Mouse (Mus musculus) CH12.LX (cell line): Measurements from ENCODE around the gene Gmfg. TPM values are rescaled to one million over a fixed set of nuclear protein-coding genes. Genes with fewer than 3 reads are reported as not detected.

ENCODE experiments used
- DNase-seq: peaks from one replicate; pipeline ENCODE4 v3.0.0-alpha.2; 2013; ENCODE audit errors: extremely low read depth
- H3K27ac ChIP-seq: 2 replicates; pipeline ENCODE4 v1.5.1; 2012; ENCODE audit warnings: low read depth, mild to moderate bottlenecking, control low read depth, moderate library complexity; ENCODE audit not compliant: insufficient read depth
- H3K27me3 ChIP-seq: replicated peaks from 2 replicates; pipeline ENCODE3; 2012; ENCODE audit warnings: inconsistent platforms
- H3K36me3 ChIP-seq, 2 experiments: replicated peaks in 1 of 2; 2 replicates each; pipeline versions ENCODE3 to v1.6.1; 2012; ENCODE audit warnings: inconsistent platforms in 1 of 2, low read length in 1 of 2, mild to moderate bottlenecking in 1 of 2, mixed read lengths in 1 of 2, moderate library complexity in 1 of 2; ENCODE audit not compliant: control insufficient read depth in 1 of 2, insufficient read depth in 1 of 2
- H3K4me1 ChIP-seq, 2 experiments: 2 replicates each; pipeline ENCODE4 v1.6.1; 2012; ENCODE audit warnings: inconsistent platforms in 1 of 2, moderate library complexity in 1 of 2; ENCODE audit not compliant: insufficient read depth in 2 of 2, control insufficient read depth in 1 of 2
- H3K4me2 ChIP-seq: 2 replicates; pipeline ENCODE4 v1.6.1; 2012; ENCODE audit warnings: low read depth, mild to moderate bottlenecking, control low read depth; ENCODE audit not compliant: poor library complexity, insufficient read depth, severe bottlenecking
- H3K4me3 ChIP-seq, 3 experiments: fragments of 150-350 bp in 1 of 3; sonication (generic) in 1 of 3; replicated peaks in 1 of 3; 2 replicates each; pipeline versions ENCODE3 to v1.5.1; 2011 to 2012; ENCODE audit warnings: low read depth in 2 of 3, low read length in 2 of 3, mild to moderate bottlenecking in 2 of 3, moderate library complexity in 2 of 3, control low read depth in 1 of 3, improper control_type of control experiment in 1 of 3, inconsistent platforms in 1 of 3, mixed read lengths in 1 of 3; ENCODE audit not compliant: poor library complexity in 1 of 3
- H3K79me2 ChIP-seq: replicated peaks from 2 replicates; pipeline ENCODE4 v1.6.1; 2012; ENCODE audit warnings: mild to moderate bottlenecking, moderate library complexity; ENCODE audit not compliant: control insufficient read depth, poor library complexity, insufficient read depth, severe bottlenecking; ENCODE audit errors: extremely low read depth
- H3K9ac ChIP-seq: 2 replicates; pipeline ENCODE4 v1.6.1; 2012; ENCODE audit warnings: low read depth, mild to moderate bottlenecking, control low read depth, moderate library complexity; ENCODE audit not compliant: insufficient read depth
- H3K9me3 ChIP-seq: replicated peaks from 2 replicates; pipeline ENCODE3; 2012; ENCODE audit warnings: low read length, inconsistent platforms, mixed read lengths
- BHLHE40 ChIP-seq: IDR thresholded peaks from 2 replicates; pipeline ENCODE4 v1.6.1; 2011; ENCODE audit warnings: mild to moderate bottlenecking, low read depth, low read length, improper control_type of control experiment
- CHD2 ChIP-seq: IDR thresholded peaks from 2 replicates; pipeline ENCODE4 v1.6.1; 2011; ENCODE audit warnings: low read length, improper control_type of control experiment
- HCFC1 ChIP-seq: IDR thresholded peaks from 2 replicates; pipeline ENCODE4 v1.6.1; 2012; ENCODE audit warnings: low read depth, mild to moderate bottlenecking, inconsistent platforms, low read length, improper control_type of control experiment
- MAX ChIP-seq: IDR thresholded peaks from 2 replicates; pipeline ENCODE4 v1.6.1; 2011; ENCODE audit warnings: low read length, improper control_type of control experiment
- MXI1 ChIP-seq: IDR thresholded peaks from 2 replicates; pipeline ENCODE4 v1.6.1; 2011; ENCODE audit warnings: mild to moderate bottlenecking, low read depth, low read length, improper control_type of control experiment
- POLR2A ChIP-seq: IDR thresholded peaks from 2 replicates; pipeline ENCODE4 v1.6.1; 2011; ENCODE audit warnings: low read depth, mild to moderate bottlenecking, improper control_type of control experiment, low read length
- POLR2AphosphoS2 ChIP-seq: IDR thresholded peaks from 2 replicates; pipeline ENCODE4 v1.6.1; 2011; ENCODE audit warnings: low read depth, low read length, improper control_type of control experiment
- RAD21 ChIP-seq: IDR thresholded peaks from 2 replicates; pipeline ENCODE4 v1.6.1; 2011; ENCODE audit warnings: low read depth, mild to moderate bottlenecking, low read length, improper control_type of control experiment, moderate library complexity
- UBTF ChIP-seq: IDR thresholded peaks from 2 replicates; pipeline ENCODE4 v1.6.1; 2012; ENCODE audit warnings: low read depth, mild to moderate bottlenecking, inconsistent platforms, low read length, improper control_type of control experiment, moderate library complexity
- USF1 ChIP-seq: IDR thresholded peaks from 2 replicates; pipeline ENCODE4 v1.6.1; 2014; ENCODE audit warnings: low read depth, mild to moderate bottlenecking, inconsistent platforms, low read length, improper control_type of control experiment
- ZKSCAN1 ChIP-seq: IDR thresholded peaks from 2 replicates; pipeline ENCODE4 v1.6.1; 2012; ENCODE audit warnings: low read depth, inconsistent platforms, low read length, improper control_type of control experiment, borderline replicate concordance
- dilution Hi-C: fragments of 300-500 bp; cut with MboI; formaldehyde crosslinking; loops from 2 replicates; pipeline ENCODE4 v1.14.3; 2020; ENCODE audit warnings: low sequenced_read_pairs; ENCODE audit not compliant: extremely low pct_unique_long_range_greater_than_20kb, extremely low pct_ligation_motif_present
- in situ Hi-C: fragments of 300-500 bp; cut with MboI; formaldehyde crosslinking; loops from 3 replicates; pipeline ENCODE4 v1.14.3; 2019; ENCODE audit warnings: low sequenced_read_pairs, low pct_ligation_motif_present, low pct_unique_long_range_greater_than_20kb, mixed read lengths
- polyA plus RNA-seq: library from polyadenylated mRNA; unstranded; fragments of >175 nt; gene quantifications from 2 replicates; pipeline ENCODE4 v1.2.1, GENCODE M21; 2012; ENCODE audit warnings: low read depth; ENCODE audit not compliant: insufficient read length
- total RNA-seq, 2 experiments: library from RNA; depleted of rRNA; stranded (reverse); fragments of 300-350 nt in 1 of 2; fragments of >200 nt in 1 of 2; gene quantifications; 2 replicates each; pipeline ENCODE4 v1.2.3; 2012 to 2014

Gene Gmfg
- total and polyA plus RNA-seq, 3 experiments, result 45.1 to 87.9 (median 52.3) TPM

DNA sequence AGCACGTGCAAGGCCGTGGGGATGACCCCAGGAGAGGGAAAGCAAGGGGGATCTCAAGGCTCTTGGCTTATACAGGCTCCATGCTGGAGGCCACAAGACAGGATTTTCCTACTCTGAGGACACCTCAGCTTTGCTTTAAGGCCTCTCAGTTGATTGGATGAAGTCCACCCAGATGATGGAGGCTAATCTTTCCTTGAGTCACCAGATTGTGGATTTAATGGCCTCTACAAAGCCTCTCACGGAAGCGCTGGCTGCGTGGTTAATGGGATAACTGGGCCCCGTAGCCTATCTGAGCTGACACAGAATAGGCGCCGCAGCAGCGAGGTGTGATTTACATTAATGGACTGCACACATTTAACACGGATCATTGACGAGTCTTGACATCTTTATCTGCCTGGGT is 58.2 kb downstream of the Gmfg start:
- DNase-seq, result no peak
- H3K27me3 ChIP-seq, result peaks cover 23% of the 10 kb centered on the region
- dilution Hi-C loops (no loop called here), in situ Hi-C loops (loop anchor here (5.0 kb wide), 1 partner anchor 37 kb away; no protein-coding TSS in a partner anchor)
- H3K27ac ChIP-seq, result no peak overlapping the region
- no peaks in the 10 kb centered on the region for H3K79me2 ChIP-seq
- H3K4me1 ChIP-seq, result peaks cover 3 to 4% of the 10 kb centered on the region in 2 experiments; a peak in 2 of 4 replicates
- H3K36me3 ChIP-seq, result no peaks in the 10 kb centered on the region
- no peak overlapping the region for H3K9ac ChIP-seq
- no peak for TF ChIP-seq BHLHE40
- TF ChIP-seq CHD2, result no peak
- no peak for TF ChIP-seq USF1
- no peak for TF ChIP-seq POLR2AphosphoS2
- TF ChIP-seq MAX, result no peak
- TF ChIP-seq UBTF, result no peak
- TF ChIP-seq MXI1, result no peak
- no peak for TF ChIP-seq RAD21
- TF ChIP-seq ZKSCAN1, result no peak
- no peak for TF ChIP-seq POLR2A
- TF ChIP-seq HCFC1, result no peak
- no peak overlapping the region for H3K4me2 ChIP-seq
- H3K9me3 ChIP-seq, result peaks cover 3% of the 10 kb centered on the region
- H3K4me3 ChIP-seq, result no peak overlapping the region

Other genes with a start within 250 kb of the Gmfg start
- not detected in 2 replicates for gene Eid2, start 169.6 kb upstream of the Gmfg start, total RNA-seq (2012; rRNA removed)
- gene Eid2, start 169.6 kb upstream of the Gmfg start, total RNA-seq (2014; rRNA removed), result not detected in 2 replicates
- not detected in 2 replicates for gene Eid2, start 169.6 kb upstream of the Gmfg start, polyA plus RNA-seq
- gene Eid2b, start 159.7 kb upstream of the Gmfg start, total RNA-seq (2012; rRNA removed), result 3.2 and 3.3 TPM in 2 replicates
- gene Eid2b, start 159.7 kb upstream of the Gmfg start, total RNA-seq (2014; rRNA removed), result 3.2 and 3.8 TPM in 2 replicates
- gene Eid2b, start 159.7 kb upstream of the Gmfg start, polyA plus RNA-seq, result 1.6 and 1.8 TPM in 2 replicates
- gene Selenov, start 146.3 kb upstream of the Gmfg start, total RNA-seq (2012; rRNA removed), result not detected in 2 replicates
- not detected in 2 replicates for gene Selenov, start 146.3 kb upstream of the Gmfg start, total RNA-seq (2014; rRNA removed)
- gene Selenov, start 146.3 kb upstream of the Gmfg start, polyA plus RNA-seq, result not detected in 2 replicates
- 0.21 TPM in 1 of 2 replicates, not detected in the other for gene Dll3, start 135.2 kb upstream of the Gmfg start, total RNA-seq (2012; rRNA removed)
- gene Dll3, start 135.2 kb upstream of the Gmfg start, total RNA-seq (2014; rRNA removed), result 0.11 TPM in 1 of 2 replicates, not detected in the other
- gene Dll3, start 135.2 kb upstream of the Gmfg start, polyA plus RNA-seq, result 0.29 and 0.44 TPM in 2 replicates
- gene Timm50, start 125.4 kb upstream of the Gmfg start, total RNA-seq (2012; rRNA removed), result 126 and 134 TPM in 2 replicates
- 79.4 and 86.3 TPM in 2 replicates for gene Timm50, start 125.4 kb upstream of the Gmfg start, total RNA-seq (2014; rRNA removed)
- 108 and 145 TPM in 2 replicates for gene Timm50, start 125.4 kb upstream of the Gmfg start, polyA plus RNA-seq
- gene Supt5, start 98.7 kb upstream of the Gmfg start, total RNA-seq (2012; rRNA removed), result 67.3 and 76.2 TPM in 2 replicates
- gene Supt5, start 98.7 kb upstream of the Gmfg start, total RNA-seq (2014; rRNA removed), result 33.8 and 35.5 TPM in 2 replicates
- gene Supt5, start 98.7 kb upstream of the Gmfg start, polyA plus RNA-seq, result 111 and 118 TPM in 2 replicates
- gene Rps16, start 86.8 kb upstream of the Gmfg start, total RNA-seq (2012; rRNA removed), result 1,915 and 2,040 TPM in 2 replicates
- gene Rps16, start 86.8 kb upstream of the Gmfg start, total RNA-seq (2014; rRNA removed), result 42.7 and 66.7 TPM in 2 replicates
- gene Rps16, start 86.8 kb upstream of the Gmfg start, polyA plus RNA-seq, result 1,205 and 1,254 TPM in 2 replicates
- 3.3 and 4.7 TPM in 2 replicates for gene Plekhg2, start 64.8 kb upstream of the Gmfg start, total RNA-seq (2012; rRNA removed)
- 0.39 and 0.43 TPM in 2 replicates for gene Plekhg2, start 64.8 kb upstream of the Gmfg start, total RNA-seq (2014; rRNA removed)
- gene Plekhg2, start 64.8 kb upstream of the Gmfg start, polyA plus RNA-seq, result 5.2 and 5.5 TPM in 2 replicates
- 2.8 and 3.5 TPM in 2 replicates for gene Zfp36, start 57.2 kb upstream of the Gmfg start, total RNA-seq (2012; rRNA removed)
- gene Zfp36, start 57.2 kb upstream of the Gmfg start, total RNA-seq (2014; rRNA removed), result 1.1 and 1.9 TPM in 2 replicates
- 8.9 and 9.9 TPM in 2 replicates for gene Zfp36, start 57.2 kb upstream of the Gmfg start, polyA plus RNA-seq
- 23.5 and 27.8 TPM in 2 replicates for gene Med29, start 44.7 kb upstream of the Gmfg start, total RNA-seq (2012; rRNA removed)
- gene Med29, start 44.7 kb upstream of the Gmfg start, total RNA-seq (2014; rRNA removed), result 19.4 and 19.8 TPM in 2 replicates
- gene Med29, start 44.7 kb upstream of the Gmfg start, polyA plus RNA-seq, result 25.4 and 26.9 TPM in 2 replicates
- gene Paf1, start 44.5 kb upstream of the Gmfg start, total RNA-seq (2012; rRNA removed), result 45.9 and 71.0 TPM in 2 replicates
- gene Paf1, start 44.5 kb upstream of the Gmfg start, total RNA-seq (2014; rRNA removed), result 42.2 and 57.8 TPM in 2 replicates
- 105 and 151 TPM in 2 replicates for gene Paf1, start 44.5 kb upstream of the Gmfg start, polyA plus RNA-seq
- 1.9 and 2.7 TPM in 2 replicates for gene Lrfn1, start 14.5 kb downstream of the Gmfg start, total RNA-seq (2012; rRNA removed)
- gene Lrfn1, start 14.5 kb downstream of the Gmfg start, total RNA-seq (2014; rRNA removed), result 0.31 and 0.67 TPM in 2 replicates
- 0.99 and 1.00 TPM in 2 replicates for gene Lrfn1, start 14.5 kb downstream of the Gmfg start, polyA plus RNA-seq
- gene Ifnl2, start 73.0 kb downstream of the Gmfg start, total RNA-seq (2012; rRNA removed), result not detected in 2 replicates
- not detected in 2 replicates for gene Ifnl2, start 73.0 kb downstream of the Gmfg start, total RNA-seq (2014; rRNA removed)
- not detected in 2 replicates for gene Ifnl2, start 73.0 kb downstream of the Gmfg start, polyA plus RNA-seq
- gene Ifnl3, start 85.4 kb downstream of the Gmfg start, total RNA-seq (2012; rRNA removed), result not detected in 2 replicates
- gene Ifnl3, start 85.4 kb downstream of the Gmfg start, total RNA-seq (2014; rRNA removed), result not detected in 2 replicates
- gene Ifnl3, start 85.4 kb downstream of the Gmfg start, polyA plus RNA-seq, result not detected in 2 replicates
- gene Sycn, start 103.4 kb downstream of the Gmfg start, total RNA-seq (2012; rRNA removed), result not detected in 2 replicates
- gene Sycn, start 103.4 kb downstream of the Gmfg start, total RNA-seq (2014; rRNA removed), result not detected in 2 replicates
- not detected in 2 replicates for gene Sycn, start 103.4 kb downstream of the Gmfg start, polyA plus RNA-seq
- not detected in 2 replicates for gene Nccrp1, start 109.8 kb downstream of the Gmfg start, total RNA-seq (2012; rRNA removed)
- not detected in 2 replicates for gene Nccrp1, start 109.8 kb downstream of the Gmfg start, total RNA-seq (2014; rRNA removed)
- not detected in 2 replicates for gene Nccrp1, start 109.8 kb downstream of the Gmfg start, polyA plus RNA-seq
- gene Samd4b, start 160.7 kb downstream of the Gmfg start, total RNA-seq (2012; rRNA removed), result 7.7 and 10.0 TPM in 2 replicates
- gene Samd4b, start 160.7 kb downstream of the Gmfg start, total RNA-seq (2014; rRNA removed), result 2.7 and 3.7 TPM in 2 replicates
- 18.0 and 24.6 TPM in 2 replicates for gene Samd4b, start 160.7 kb downstream of the Gmfg start, polyA plus RNA-seq
- gene Pak4, start 160.7 kb downstream of the Gmfg start, total RNA-seq (2012; rRNA removed), result 8.3 and 10.7 TPM in 2 replicates
- gene Pak4, start 160.7 kb downstream of the Gmfg start, total RNA-seq (2014; rRNA removed), result 6.7 and 7.5 TPM in 2 replicates
- 10.5 and 11.2 TPM in 2 replicates for gene Pak4, start 160.7 kb downstream of the Gmfg start, polyA plus RNA-seq
- not detected in 2 replicates for gene Acp7, start 193.9 kb downstream of the Gmfg start, total RNA-seq (2012; rRNA removed)
- gene Acp7, start 193.9 kb downstream of the Gmfg start, total RNA-seq (2014; rRNA removed), result not detected in 2 replicates
- gene Acp7, start 193.9 kb downstream of the Gmfg start, polyA plus RNA-seq, result not detected in 2 replicates